Mouse (Mus musculus) erythroblast, embryonic 14.5 days (primary cell): Measurements from ENCODE around the gene Cdc73.

Experiments used
- GATA1 ChIP-seq: IDR thresholded peaks from 2 replicates; pipeline ENCODE4 v1.6.1; 2012; ENCODE audit warnings: low read length, inconsistent platforms, mixed read lengths
- TAL1 ChIP-seq: IDR thresholded peaks from 3 replicates; pipeline ENCODE4 v1.6.1; 2012; ENCODE audit warnings: low read length, inconsistent platforms, mixed read lengths

DNA sequence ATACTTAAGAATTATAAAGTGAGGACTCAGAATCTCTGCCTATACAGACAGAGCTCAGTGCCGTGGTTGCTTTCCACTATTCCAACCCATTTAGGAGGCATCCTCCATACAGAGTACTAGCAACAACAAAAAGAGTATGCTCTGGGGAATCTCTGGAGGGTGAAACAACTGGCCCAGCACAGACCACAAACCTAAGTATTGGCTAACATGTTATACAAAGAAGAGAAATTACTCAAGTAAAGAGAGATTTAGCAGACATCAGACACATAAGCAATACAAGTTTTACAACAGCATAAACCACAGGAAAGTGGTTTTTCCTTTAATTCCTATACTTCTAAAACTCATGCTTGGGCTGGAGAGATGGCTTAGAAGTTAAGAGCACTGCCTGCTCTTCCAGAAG, 80.1 kb downstream of the Cdc73 start:
- TF ChIP-seq GATA1 (no peak), TAL1 (no peak)
